Mouse (Mus musculus) midbrain, embryonic 13.5 days (tissue): ENCODE measurements around the gene Rps8. TPM values are rescaled to one million over a fixed set of nuclear protein-coding genes. Genes with fewer than 3 reads are reported as not detected.

ENCODE experiments used
- ATAC-seq: fragments of 200-750 bp; cut with Nextera tagmentation; 2 replicates; pipeline ENCODE4 v1.8.0; 2017; ENCODE audit warnings: mild to moderate bottlenecking, moderate TSS enrichment, moderate library complexity
- H3K27ac ChIP-seq: fragments of 300-500 bp; sonication (generic); 2 replicates; pipeline ENCODE4 v1.5.1; 2015; ENCODE audit warnings: inconsistent platforms, mild to moderate bottlenecking, moderate library complexity
- H3K27me3 ChIP-seq: fragments of 300-500 bp; sonication (generic); 2 replicates; pipeline ENCODE4 v1.6.1; 2015; ENCODE audit warnings: mild to moderate bottlenecking, inconsistent platforms
- H3K36me3 ChIP-seq: fragments of 300-500 bp; sonication (generic); 2 replicates; pipeline ENCODE4 v1.6.1; 2015; ENCODE audit warnings: mild to moderate bottlenecking, inconsistent platforms
- H3K4me1 ChIP-seq: fragments of 300-500 bp; sonication (generic); replicated peaks from 2 replicates; pipeline ENCODE4 v1.6.1; 2015; ENCODE audit warnings: inconsistent platforms
- H3K4me2 ChIP-seq: fragments of 300-500 bp; sonication (generic); replicated peaks from 2 replicates; pipeline ENCODE4 v1.6.1; 2015; ENCODE audit warnings: moderate library complexity, mild to moderate bottlenecking, inconsistent platforms
- H3K4me3 ChIP-seq: fragments of 300-500 bp; sonication (generic); replicated peaks from 2 replicates; pipeline ENCODE4 v1.5.1; 2015; ENCODE audit warnings: mild to moderate bottlenecking, inconsistent platforms
- H3K9ac ChIP-seq: fragments of 300-500 bp; sonication (generic); replicated peaks from 2 replicates; pipeline ENCODE4 v1.6.1; 2015; ENCODE audit warnings: mild to moderate bottlenecking, inconsistent platforms
- H3K9me3 ChIP-seq: fragments of 300-500 bp; sonication (generic); 2 replicates; pipeline ENCODE4 v1.6.1; 2016; ENCODE audit warnings: mild to moderate bottlenecking, inconsistent platforms
- WGBS: fragments of 180-500 bp; shearing (Covaris S2); methylation state at CpG from one replicate; pipeline ENCODE4 v1.1.7; 2015; 5-methylcytosine and 5-hydroxymethylcytosine counted together
- polyA plus RNA-seq: library from polyadenylated mRNA; unstranded; fragments of >200 nt; fragmentation: Nextera tagmentation; extraction: Ambion mirVana; gene quantifications from 2 replicates; pipeline ENCODE4 v1.2.1, GENCODE M21; 2015

Rps8 gene
- polyA plus RNA-seq, 1 experiment from 2014 or later = 623 TPM

GRCm38 (mm10) chr4:117169936-117170335 is 13.9 kb upstream of the Rps8 start:
- WGBS = 95% methylated on average over 5 of the region's 5 CpGs
- Histone ChIP-seq H3K27me3 (no peaks in the 10 kb centered on the region), H3K9me3 (no peaks in the 10 kb centered on the region), H3K4me1 (no peaks in the 10 kb centered on the region), H3K36me3 (peaks cover 78% of the 10 kb centered on the region), H3K27ac (no peak overlapping the region), H3K4me2 (no peak overlapping the region), H3K9ac (no peak overlapping the region), H3K4me3 (no peak overlapping the region)
- ATAC-seq = no peak

- ATAC-seq = no peak
- 72% methylated on average over 4 of the region's 4 CpGs for whole genome bisulfite sequencing
- no peaks in the 10 kb centered on the region for H3K4me1 ChIP-seq
- H3K36me3 ChIP-seq = peaks cover 49% of the 10 kb centered on the region
- H3K4me3 ChIP-seq = no peak overlapping the region
- no peak overlapping the region for H3K27ac ChIP-seq
- H3K9ac ChIP-seq = no peak overlapping the region
- no peak overlapping the region for H3K4me2 ChIP-seq
- H3K9me3 ChIP-seq = no peaks in the 10 kb centered on the region
- no peaks in the 10 kb centered on the region for H3K27me3 ChIP-seq
These were observed 5.1 kb upstream of the Rps8 start for GRCm38 (mm10) chr4:117161183-117161582.

DNA sequence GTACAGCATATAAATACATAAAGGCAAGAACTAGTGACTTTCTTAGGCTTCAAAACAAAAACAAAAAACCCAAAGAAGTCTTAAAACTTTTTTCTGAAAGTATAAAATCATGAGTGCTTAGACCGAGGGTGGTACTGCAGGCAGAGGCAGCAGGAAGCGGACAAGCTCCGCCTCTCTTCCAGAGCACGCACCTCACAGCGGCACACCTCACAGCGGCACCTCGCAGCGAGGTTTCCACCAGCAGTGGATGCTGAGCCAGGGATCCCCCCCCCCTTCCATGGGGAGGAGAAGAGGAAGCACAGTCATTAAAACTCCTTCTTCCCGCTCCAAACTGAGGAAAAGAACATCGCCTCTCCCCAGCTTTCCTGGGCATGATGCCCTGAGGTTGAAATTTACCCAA is 3.6 kb upstream of the Rps8 start:
- WGBS = 86% methylated on average over 10 of the region's 10 CpGs
- H3K36me3 ChIP-seq = peaks cover 34% of the 10 kb centered on the region

DNA sequence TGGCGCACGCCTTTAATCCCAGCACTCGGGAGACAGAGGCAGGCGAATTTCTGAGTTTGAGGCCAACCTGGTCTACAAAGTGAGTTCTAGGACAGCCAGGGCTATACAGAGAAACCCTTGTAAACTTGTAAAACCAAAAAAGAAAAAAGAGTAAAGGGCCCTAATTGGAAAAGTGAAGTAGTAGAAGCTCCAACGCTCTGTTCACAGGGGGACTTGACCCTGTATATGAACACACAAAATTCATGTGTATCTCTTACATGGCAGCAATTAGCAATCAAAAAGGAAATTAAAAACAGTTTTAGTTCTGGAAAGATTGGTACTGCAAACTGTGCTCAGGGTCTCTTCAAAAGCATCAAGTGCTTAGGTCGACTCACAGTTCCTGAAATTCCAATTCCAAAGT is 329 bp upstream of the Rps8 start:
- H3K27ac ChIP-seq = peak overlapping the region; percentile 92
- H3K36me3 ChIP-seq = peaks cover 44% of the 10 kb centered on the region
- peak overlapping the region; percentile 98 for H3K4me2 ChIP-seq
- H3K9ac ChIP-seq = no peak overlapping the region
- peak; percentile 1; the same call in 1 of the 2 replicates for ATAC-seq
- H3K4me1 ChIP-seq = peaks cover 27% of the 10 kb centered on the region
- 28% methylated on average over 6 of the region's 6 CpGs for WGBS
- no peaks in the 10 kb centered on the region for H3K27me3 ChIP-seq
- H3K9me3 ChIP-seq = no peaks in the 10 kb centered on the region
- H3K4me3 ChIP-seq = peak overlapping the region; percentile 95

More for the DNA sequence above, 3.6 kb upstream of the Rps8 start:
- Histone ChIP-seq H3K4me2 (no peak overlapping the region), H3K27me3 (no peaks in the 10 kb centered on the region), H3K9me3 (no peaks in the 10 kb centered on the region), H3K9ac (no peak overlapping the region), H3K27ac (no peak overlapping the region), H3K4me3 (no peak overlapping the region), H3K4me1 (peaks cover 6% of the 10 kb centered on the region)
- no peak for ATAC-seq

GRCm38 (mm10) chr4:117155020-117155791 is 837 bp downstream of the Rps8 start:
- H3K4me1 ChIP-seq = peaks cover 27% of the 10 kb centered on the region
- ATAC-seq = peak; percentile 21
- peak overlapping the region; percentile 95 for H3K4me3 ChIP-seq
- H3K4me2 ChIP-seq = peak overlapping the region; percentile 98
- WGBS = 3% methylated on average over 44 of the region's 44 CpGs
- H3K27me3 ChIP-seq = no peaks in the 10 kb centered on the region
- H3K9me3 ChIP-seq = no peaks in the 10 kb centered on the region
- peak overlapping the region; percentile 98 for H3K9ac ChIP-seq
- peaks cover 50% of the 10 kb centered on the region for H3K36me3 ChIP-seq
- H3K27ac ChIP-seq = peak overlapping the region; percentile 92

DNA sequence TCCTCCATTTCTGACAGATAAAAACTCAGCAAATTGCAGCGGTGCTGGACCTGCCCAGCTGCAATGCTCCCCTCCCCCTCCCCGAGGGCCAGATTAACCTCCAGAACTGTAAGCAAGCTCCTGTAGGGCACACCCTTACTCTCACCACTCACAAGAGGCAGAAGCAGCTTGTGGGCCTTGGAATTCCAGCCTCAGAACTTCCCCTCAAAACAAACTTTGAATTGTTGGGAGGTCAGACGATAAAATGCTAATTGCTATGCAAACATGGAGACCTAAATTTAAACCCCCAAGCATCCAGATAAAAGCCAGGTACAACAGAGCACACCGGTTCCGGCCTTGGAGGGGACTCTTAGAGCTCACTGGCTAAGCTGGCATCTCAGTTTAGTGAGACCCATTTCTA is 3.3 kb downstream of the Rps8 start:
- H3K9ac ChIP-seq = no peak overlapping the region
- ATAC-seq = no peak
- no peaks in the 10 kb centered on the region for H3K9me3 ChIP-seq
- H3K4me1 ChIP-seq = peaks cover 27% of the 10 kb centered on the region
- no peak overlapping the region for H3K4me3 ChIP-seq
- no peak overlapping the region for H3K27ac ChIP-seq
- peaks cover 63% of the 10 kb centered on the region for H3K36me3 ChIP-seq
- no peak overlapping the region for H3K4me2 ChIP-seq
- H3K27me3 ChIP-seq = no peaks in the 10 kb centered on the region
- 91% methylated on average over 5 of the region's 5 CpGs for WGBS

DNA sequence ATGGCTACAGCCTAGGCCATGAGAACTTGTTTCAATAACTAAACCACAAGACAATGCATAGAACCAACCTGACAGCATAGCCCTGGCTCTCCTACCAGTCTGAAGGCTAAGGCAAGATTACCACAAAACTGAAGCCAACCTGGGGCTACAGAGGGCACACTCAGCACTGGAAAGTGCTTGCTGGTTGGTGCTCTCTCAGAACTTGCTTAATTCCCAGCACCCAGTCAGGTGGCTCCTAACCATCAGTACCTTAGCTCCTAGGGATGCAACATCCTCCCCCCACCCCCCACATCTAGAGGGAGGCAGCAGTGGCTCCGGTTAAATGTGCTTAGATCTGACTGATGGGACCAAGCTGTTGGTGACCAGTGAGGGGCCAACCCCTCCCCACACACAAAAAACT is 4.6 kb downstream of the Rps8 start:
- no peak for ATAC-seq
- H3K4me2 ChIP-seq = no peak overlapping the region
- peaks cover 63% of the 10 kb centered on the region for H3K36me3 ChIP-seq
- peaks cover 27% of the 10 kb centered on the region for H3K4me1 ChIP-seq
- 90% methylated on average over 1 of the region's 1 CpGs for WGBS
- no peak overlapping the region for H3K9ac ChIP-seq
- no peaks in the 10 kb centered on the region for H3K27me3 ChIP-seq
- H3K9me3 ChIP-seq = no peaks in the 10 kb centered on the region
- no peak overlapping the region for H3K27ac ChIP-seq
- H3K4me3 ChIP-seq = no peak overlapping the region

- ATAC-seq = no peak
- no peak overlapping the region for H3K4me3 ChIP-seq
- H3K36me3 ChIP-seq = peaks cover 63% of the 10 kb centered on the region
These were observed 5.8 kb downstream of the Rps8 start for GRCm38 (mm10) chr4:117150212-117150733.

DNA sequence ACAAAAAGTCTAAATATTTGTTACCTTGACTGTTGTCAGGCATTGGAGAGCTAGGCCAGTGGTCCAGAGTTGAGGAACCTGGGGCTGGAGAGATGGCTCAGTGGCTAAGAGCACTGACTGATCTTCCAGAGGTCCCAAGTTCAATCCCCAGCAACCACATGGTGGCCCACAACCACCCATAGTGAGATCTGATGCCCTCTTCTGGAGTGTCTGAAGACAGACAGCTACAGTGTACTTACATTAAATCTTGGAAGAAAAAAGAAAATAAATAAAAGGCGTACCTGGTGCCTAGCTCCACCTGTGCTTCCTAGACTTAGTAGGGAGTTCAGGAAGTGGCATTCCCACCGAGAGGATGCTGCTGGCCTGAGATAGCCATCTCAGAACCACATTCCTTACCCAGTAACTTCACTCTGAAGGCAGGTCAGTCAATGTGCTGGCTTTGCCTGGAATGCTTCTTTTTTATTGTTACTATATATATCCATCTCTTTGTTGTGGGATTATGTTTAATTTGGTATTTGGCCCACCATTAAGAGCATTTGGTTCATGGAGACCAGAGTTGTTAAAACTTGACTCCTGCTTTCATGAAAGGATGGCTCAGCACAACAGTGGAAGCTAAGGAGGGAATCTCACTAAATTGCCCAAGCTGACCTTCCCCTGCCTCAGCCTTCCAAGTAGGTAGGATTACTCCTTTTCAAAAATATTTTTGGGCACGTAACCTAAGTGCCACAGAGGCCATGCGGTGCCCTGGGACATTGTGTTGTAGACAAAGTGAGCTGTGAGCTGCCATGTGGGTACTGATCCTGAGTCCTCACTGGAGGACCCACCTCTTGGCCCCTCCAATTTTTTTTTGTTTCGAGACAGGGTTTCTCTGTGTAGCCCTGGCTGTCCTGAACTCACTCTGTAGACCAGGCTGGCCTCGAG is 6.5 kb downstream of the Rps8 start:
- Histone ChIP-seq H3K4me3 (no peak overlapping the region), H3K9ac (no peak overlapping the region), H3K27ac (no peak overlapping the region), H3K4me2 (no peak overlapping the region), H3K4me1 (peaks cover 20% of the 10 kb centered on the region), H3K36me3 (peaks cover 61% of the 10 kb centered on the region), H3K9me3 (no peaks in the 10 kb centered on the region), H3K27me3 (no peaks in the 10 kb centered on the region)
- 70% methylated on average over 6 of the region's 6 CpGs for WGBS
- ATAC-seq = no peak

More at GRCm38 (mm10) chr4:117150212-117150733, 5.8 kb downstream of the Rps8 start:
- no peak overlapping the region for H3K27ac ChIP-seq
- peaks cover 27% of the 10 kb centered on the region for H3K4me1 ChIP-seq
- no peak overlapping the region for H3K9ac ChIP-seq
- no peaks in the 10 kb centered on the region for H3K9me3 ChIP-seq
- H3K27me3 ChIP-seq = no peaks in the 10 kb centered on the region
- 88% methylated on average over 6 of the region's 6 CpGs for WGBS
- H3K4me2 ChIP-seq = no peak overlapping the region

DNA sequence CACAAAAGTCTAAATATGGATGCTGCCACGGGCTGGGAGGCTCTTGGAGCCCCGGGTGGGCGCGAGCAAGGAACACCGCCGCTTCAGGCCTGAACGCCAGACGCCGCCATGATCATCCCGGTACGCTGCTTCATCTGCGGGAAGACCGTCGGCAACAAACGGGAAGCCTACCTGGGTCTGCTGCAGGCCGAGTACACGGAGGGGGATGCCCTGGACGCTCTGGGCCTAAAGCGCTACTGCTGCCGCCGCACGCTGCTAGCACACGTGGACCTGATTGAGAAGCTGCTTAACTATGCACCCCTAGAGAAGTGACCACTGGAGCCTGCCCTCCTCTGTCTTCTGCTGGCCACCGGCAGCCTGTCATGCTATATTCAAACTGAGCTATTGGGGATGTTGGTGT is 7.2 kb downstream of the Rps8 start:
- no peaks in the 10 kb centered on the region for H3K9me3 ChIP-seq
- peaks cover 53% of the 10 kb centered on the region for H3K36me3 ChIP-seq
- H3K4me2 ChIP-seq = no peak overlapping the region
- WGBS = 70% methylated on average over 24 of the region's 24 CpGs
- H3K4me3 ChIP-seq = no peak overlapping the region
- peaks cover 13% of the 10 kb centered on the region for H3K4me1 ChIP-seq
- H3K9ac ChIP-seq = no peak overlapping the region
- no peak overlapping the region for H3K27ac ChIP-seq
- H3K27me3 ChIP-seq = no peaks in the 10 kb centered on the region
- ATAC-seq = 0 out of 2 replicates have a peak, but pooled peaks have one; percentile 31

GRCm38 (mm10) chr4:117148047-117148713 is 7.9 kb downstream of the Rps8 start:
- peaks cover 7% of the 10 kb centered on the region; the same call in 1 of the 2 replicates for H3K4me1 ChIP-seq
- no peak for ATAC-seq
- H3K9ac ChIP-seq = no peak overlapping the region
- no peak overlapping the region for H3K27ac ChIP-seq
- no peak overlapping the region for H3K4me3 ChIP-seq
- peaks cover 47% of the 10 kb centered on the region for H3K36me3 ChIP-seq
- H3K9me3 ChIP-seq = no peaks in the 10 kb centered on the region
- peaks cover under 1% of the 10 kb centered on the region; the same call in 1 of the 2 replicates for H3K27me3 ChIP-seq
- 86% methylated on average over 18 of the region's 18 CpGs for WGBS
- H3K4me2 ChIP-seq = no peak overlapping the region
